Mouse (Mus musculus) thymus, adult 2 months (tissue): ENCODE data around the gene Sp1. TPM values are rescaled to one million over a fixed set of nuclear protein-coding genes. Genes with fewer than 3 reads are reported as not detected.
A peak's percentile ranks its signal among the peaks of the same experiment; 100 is the strongest.

ENCODE experiments used
- DNase-seq: peaks from one replicate; pipeline ENCODE4 v3.0.0; 2021
- H3K27ac ChIP-seq: fragments of 200-500 bp; 2 replicates; pipeline ENCODE4 v1.5.1; 2012; ENCODE audit warnings: low read length, control low read depth; ENCODE audit not compliant: control insufficient read depth, insufficient read depth
- H3K27me3 ChIP-seq: fragments of 200-500 bp; 2 replicates; pipeline ENCODE4 v1.6.1; 2012; ENCODE audit warnings: mild to moderate bottlenecking, low read length, moderate library complexity, mixed read lengths; ENCODE audit not compliant: control insufficient read depth, insufficient read depth
- H3K36me3 ChIP-seq: fragments of 200-500 bp; 2 replicates; pipeline ENCODE4 v1.6.1; 2012; ENCODE audit warnings: mild to moderate bottlenecking, low read length, moderate library complexity; ENCODE audit not compliant: control insufficient read depth, insufficient read depth
- H3K4me1 ChIP-seq: fragments of 200-500 bp; replicated peaks from 2 replicates; pipeline ENCODE4 v1.6.1; 2012; ENCODE audit warnings: low read length; ENCODE audit not compliant: control insufficient read depth, insufficient read depth
- H3K4me3 ChIP-seq: fragments of 200-500 bp; 2 replicates; pipeline ENCODE4 v1.5.1; 2012; ENCODE audit warnings: mild to moderate bottlenecking, low read length, control low read depth, moderate library complexity; ENCODE audit not compliant: control insufficient read depth, insufficient read depth
- CTCF ChIP-seq: fragments of 200-500 bp; IDR thresholded peaks from 2 replicates; pipeline ENCODE4 v1.5.1; 2012; ENCODE audit warnings: mild to moderate bottlenecking, control low read depth, low read length, moderate library complexity, borderline replicate concordance; ENCODE audit not compliant: control insufficient read depth, poor library complexity, insufficient read depth; ENCODE audit errors: extremely low read depth
- POLR2A ChIP-seq: fragments of 200-500 bp; IDR thresholded peaks from 2 replicates; pipeline ENCODE4 v1.6.1; 2012; ENCODE audit warnings: mild to moderate bottlenecking, low read length, control low read depth, moderate library complexity; ENCODE audit not compliant: control insufficient read depth, poor library complexity, insufficient read depth; ENCODE audit errors: extremely low read depth
- WGBS: fragments of 180-500 bp; shearing (Covaris S2); methylation state at CpG from one replicate; pipeline ENCODE4 v1.1.7; 2018; 5-methylcytosine and 5-hydroxymethylcytosine counted together
- polyA plus RNA-seq: library from polyadenylated mRNA; depleted of rRNA; stranded (reverse); fragments of >200 nt; gene quantifications from 2 replicates; pipeline ENCODE4 v1.2.3, GENCODE M21; 2012

The Sp1 gene
- polyA plus RNA-seq, 1 experiment = 45.0 TPM

DNA sequence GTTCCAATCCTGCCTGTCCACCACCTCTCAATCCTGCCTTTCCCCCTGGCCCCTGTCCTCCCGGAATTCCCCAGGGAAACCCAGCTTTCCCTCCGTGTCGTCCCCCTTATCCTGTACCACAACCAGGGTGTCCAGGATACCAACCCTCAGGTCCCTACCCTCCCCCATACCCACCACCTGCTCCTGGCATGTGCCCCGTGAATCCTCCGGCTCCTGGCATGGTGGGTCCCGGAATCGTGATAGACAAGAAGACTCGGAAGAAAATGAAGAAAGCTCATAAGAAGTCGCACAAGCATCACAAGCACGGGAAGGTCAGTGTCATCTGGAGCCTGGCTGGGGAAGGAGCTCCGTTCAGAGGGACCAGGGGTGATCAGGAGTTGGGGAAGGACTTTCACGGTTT, 54.5 kb downstream of the Sp1 start:
- Histone ChIP-seq H3K36me3 (no peaks in the 10 kb centered on the region), H3K4me3 (peak overlapping the region; percentile 0; the same call in 1 of the 2 replicates), H3K4me1 (peaks cover 27% of the 10 kb centered on the region), H3K27ac (no peak overlapping the region), H3K27me3 (no peaks in the 10 kb centered on the region)
- TF ChIP-seq CTCF = no peak
- TF ChIP-seq POLR2A = no peak
- WGBS = 53% methylated on average over 12 of the region's 12 CpGs
- no peak for DNase-seq

DNA sequence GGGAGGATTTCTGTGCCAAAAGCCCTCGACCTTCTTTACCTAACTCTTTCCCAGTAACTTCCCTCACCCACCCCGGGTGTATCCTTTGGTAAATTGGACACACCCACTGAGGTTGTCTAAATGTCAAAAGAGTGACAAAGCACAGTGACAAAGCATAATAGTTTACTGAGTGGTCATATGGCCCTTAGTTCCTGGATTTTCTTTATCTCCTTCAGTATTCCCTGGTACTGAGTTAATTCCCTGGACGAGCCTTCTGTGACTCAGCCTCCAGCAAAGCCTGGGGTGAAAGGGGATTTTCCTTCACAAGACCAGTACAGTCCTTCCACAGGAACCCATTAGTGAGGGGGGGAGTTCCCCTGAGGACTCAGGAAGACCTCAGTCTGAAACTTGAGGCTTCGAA, 55.0 kb downstream of the Sp1 start:
- Histone ChIP-seq H3K27ac (no peak overlapping the region), H3K4me1 (peaks cover 27% of the 10 kb centered on the region), H3K4me3 (no peak overlapping the region), H3K27me3 (no peaks in the 10 kb centered on the region), H3K36me3 (no peaks in the 10 kb centered on the region)
- no peak for TF ChIP-seq POLR2A
- no peak for TF ChIP-seq CTCF
- DNase-seq = no peak
- WGBS = 17% methylated on average over 4 of the region's 4 CpGs

DNA sequence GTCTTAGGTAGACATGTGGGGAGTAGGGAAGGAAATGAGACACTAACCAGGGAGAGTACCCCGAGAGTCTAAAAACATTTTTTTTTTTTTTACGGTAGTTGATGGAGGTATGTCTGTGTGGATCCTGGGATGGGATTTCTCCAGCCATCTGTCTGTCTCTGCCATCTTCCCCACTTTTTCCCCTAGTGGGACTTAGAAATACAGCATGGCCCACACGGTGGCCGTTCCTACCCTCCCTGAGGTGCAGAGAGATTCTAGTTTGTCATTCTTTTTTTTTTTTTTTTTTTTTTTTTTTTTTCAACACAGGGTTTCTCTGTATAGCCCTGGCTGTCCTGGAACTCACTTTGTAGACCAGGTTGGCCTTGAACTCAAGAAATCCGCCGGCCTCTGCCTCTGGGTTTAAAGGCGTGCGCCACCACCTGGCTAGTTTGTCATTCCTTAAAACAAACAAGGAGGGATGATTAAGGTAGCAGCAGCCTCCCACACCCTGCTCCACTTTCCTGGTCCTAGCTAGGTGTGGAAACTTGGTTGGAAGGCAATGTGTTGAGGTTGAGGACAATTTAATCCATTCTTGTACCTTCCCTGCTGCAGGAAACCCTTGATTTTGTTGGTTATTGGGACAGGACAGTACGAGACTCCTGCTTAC, 55.6 kb downstream of the Sp1 start:
- Histone ChIP-seq H3K27me3 (no peaks in the 10 kb centered on the region), H3K27ac (no peak overlapping the region; the same call in 1 of the 2 replicates), H3K4me1 (peaks cover 27% of the 10 kb centered on the region), H3K4me3 (no peak overlapping the region), H3K36me3 (no peaks in the 10 kb centered on the region)
- 73% methylated on average over 9 of the region's 9 CpGs for WGBS
- TF ChIP-seq POLR2A = no peak
- TF ChIP-seq CTCF = no peak
- DNase-seq = no peak

- peak; percentile 44 for DNase-seq
- Histone ChIP-seq H3K27me3 (no peaks in the 10 kb centered on the region), H3K4me1 (peaks cover 19% of the 10 kb centered on the region), H3K4me3 (no peak overlapping the region), H3K27ac (no peak overlapping the region), H3K36me3 (no peaks in the 10 kb centered on the region)
- TF ChIP-seq CTCF = no peak
- no peak for TF ChIP-seq POLR2A
These were observed 57.7 kb downstream of the Sp1 start for GRCm38 (mm10) chr15:102463666-102464065.

DNA sequence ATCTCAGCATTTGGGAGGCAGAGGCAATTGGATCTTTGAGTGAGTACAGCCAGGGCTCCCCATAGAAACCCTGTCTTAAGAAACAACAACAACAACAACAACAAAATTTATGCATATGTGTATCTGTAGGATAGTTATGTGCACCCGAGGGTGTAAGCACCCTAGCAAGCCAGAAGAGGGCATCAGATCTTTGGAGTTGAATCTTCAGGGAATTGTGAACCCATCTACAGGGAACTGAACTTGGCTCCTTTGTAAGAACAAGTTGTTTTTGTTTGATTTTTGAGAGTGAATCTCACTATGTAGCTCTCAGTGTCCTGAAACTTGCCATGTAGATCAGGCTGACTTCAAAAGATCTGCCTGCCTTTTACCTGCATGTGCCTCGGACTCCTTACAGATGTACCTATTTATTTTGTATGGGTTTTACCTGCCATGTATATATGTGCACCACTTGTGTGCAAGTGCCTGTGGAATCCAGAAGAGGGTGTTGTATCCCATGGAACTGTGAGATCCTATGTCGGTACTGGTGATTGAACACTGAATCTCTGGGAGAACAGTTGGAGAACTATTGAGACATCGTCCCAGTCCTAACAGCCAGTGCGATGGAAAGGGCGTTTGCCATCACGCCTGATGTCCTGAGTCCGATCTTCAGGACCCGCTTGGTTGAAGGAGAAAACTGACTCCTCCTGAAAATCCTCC, 62.9 kb downstream of the Sp1 start:
- H3K4me1 ChIP-seq = no peaks in the 10 kb centered on the region
- TF ChIP-seq CTCF (no peak), POLR2A (no peak)
- no peak overlapping the region for H3K27ac ChIP-seq
- DNase-seq = no peak
- no peaks in the 10 kb centered on the region for H3K27me3 ChIP-seq
- over 99% methylated on average over 9 of the region's 9 CpGs for WGBS
- H3K36me3 ChIP-seq = peaks cover 5% of the 10 kb centered on the region; the same call in 1 of the 2 replicates
- H3K4me3 ChIP-seq = no peak overlapping the region

GRCm38 (mm10) chr15:102470183-102470604, 64.3 kb downstream of the Sp1 start, which contains the start of gene Pcbp2:
Pcbp2 (plus strand) TSS chr15:102470539.
- Histone ChIP-seq H3K27me3 (no peaks in the 10 kb centered on the region), H3K36me3 (peaks cover 19% of the 10 kb centered on the region), H3K4me3 (peak within 1 kb of the TSS; percentile 78), H3K4me1 (no peaks in the 10 kb centered on the region), H3K27ac (peak within 1 kb of the TSS; percentile 82)
- WGBS = 1% methylated on average over 31 of the region's 40 CpGs
- peak; percentile 91; the same call in 1 of the 2 replicates for TF ChIP-seq CTCF
- TF ChIP-seq POLR2A = 0 out of 2 replicates have a peak, but pooled peaks have one; percentile 47
- peak; percentile 94 for DNase-seq
